Mouse (Mus musculus) stomach, postnatal 0 days (tissue): ENCODE measurements at regions not wholly inside any gene's neighbourhood (a gene's known extent, or its start where the extent isn't known, plus 50 kb on each side); places are given as distances from the start of the nearest gene placed in this dataset.

Experiments
- CTCF ChIP-seq: IDR thresholded peaks from 2 replicates; pipeline ENCODE4 v1.5.1; 2016; ENCODE audit warnings: antibody characterized with exemption, low read depth, mild to moderate bottlenecking, moderate library complexity
- EP300 ChIP-seq: optimal IDR thresholded peaks from 2 replicates; pipeline ENCODE3; 2016; ENCODE audit warnings: antibody characterized with exemption

DNA sequence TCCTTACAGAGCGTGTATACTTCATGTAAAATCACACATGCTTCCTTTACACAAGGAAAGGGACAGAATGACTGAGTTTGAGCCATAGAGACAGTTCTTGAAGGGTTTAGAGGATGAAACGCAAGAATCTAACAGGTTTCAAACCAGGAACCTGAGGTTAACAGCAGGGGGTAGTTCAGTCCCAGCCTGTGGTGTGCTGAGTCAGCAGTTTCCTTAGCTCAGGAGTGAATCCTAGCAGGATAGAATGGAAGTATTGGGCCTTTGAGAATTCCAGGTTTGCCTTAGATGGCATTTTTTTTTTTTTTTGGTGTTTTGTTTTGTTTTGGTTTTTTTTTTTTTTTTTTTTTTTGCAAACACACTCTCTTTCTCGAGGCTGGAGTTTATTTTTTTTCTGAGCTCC is 295.5 kb downstream of the Pmp22 start:
- TF ChIP-seq CTCF (no peak), EP300 (no peak)
